Mouse (Mus musculus) cortical plate, adult 2 months (tissue): Measurements from ENCODE around the gene Dgkg. TPM values are rescaled to one million over a fixed set of nuclear protein-coding genes. Genes with fewer than 3 reads are reported as not detected.

ENCODE experiments used
- H3K27ac ChIP-seq: fragments of 200-500 bp; 2 replicates; pipeline ENCODE4 v1.5.1; 2012; ENCODE audit warnings: low read length, control low read depth, inconsistent platforms; ENCODE audit not compliant: insufficient read depth
- H3K4me1 ChIP-seq: fragments of 200-500 bp; 2 replicates; pipeline ENCODE4 v1.6.1; 2011; ENCODE audit warnings: low read length; ENCODE audit not compliant: control insufficient read depth, insufficient read depth
- H3K4me3 ChIP-seq: fragments of 200-500 bp; 2 replicates; pipeline ENCODE4 v1.5.1; 2011; ENCODE audit warnings: mild to moderate bottlenecking, low read length, control low read depth; ENCODE audit not compliant: insufficient read depth
- CTCF ChIP-seq: fragments of 200-500 bp; IDR thresholded peaks from 2 replicates; pipeline ENCODE4 v1.5.1; 2011; ENCODE audit warnings: mild to moderate bottlenecking, control low read depth, low read length; ENCODE audit not compliant: insufficient read depth; ENCODE audit errors: extremely low read depth
- POLR2A ChIP-seq: fragments of 200-500 bp; IDR thresholded peaks from 2 replicates; pipeline ENCODE4 v1.6.1; 2011; ENCODE audit warnings: mild to moderate bottlenecking, low read length, control low read depth; ENCODE audit not compliant: insufficient read depth; ENCODE audit errors: extremely low read depth
- polyA plus RNA-seq: library from polyadenylated mRNA; depleted of rRNA; stranded (reverse); fragments of >200 nt; gene quantifications from 2 replicates; pipeline ENCODE4 v1.2.3, GENCODE M21; 2012; rRNA removed

Gene Dgkg
- 14.0 and 18.8 TPM in 2 replicates for polyA plus RNA-seq

- Histone ChIP-seq H3K4me3 (peak within 1 kb of the TSS; percentile 99), H3K27ac (peak within 1 kb of the TSS; percentile 79), H3K4me1 (peaks cover 2% of the 10 kb centered on the region; the same call in 1 of the 2 replicates)
- TF ChIP-seq POLR2A: 0 out of 2 replicates have a peak, but pooled peaks have one; percentile 54
- no peak for TF ChIP-seq CTCF
Observed at GRCm38 (mm10) chr16:22656533-22657444, at the start of gene Dgkg. Gene Dgkg, minus strand, starts transcription at chr16:22657221.

- TF ChIP-seq POLR2A: no peak
- no peak for TF ChIP-seq CTCF
- no peaks in the 10 kb centered on the region for H3K4me1 ChIP-seq
- H3K27ac ChIP-seq: no peak overlapping the region
- H3K4me3 ChIP-seq: no peak overlapping the region
Observed at GRCm38 (mm10) chr16:22704946-22705345, 47.9 kb upstream of the Dgkg start.

- H3K4me1 ChIP-seq: no peaks in the 10 kb centered on the region
- TF ChIP-seq CTCF: no peak
- no peak for TF ChIP-seq POLR2A
- no peak overlapping the region for H3K27ac ChIP-seq
- no peak overlapping the region for H3K4me3 ChIP-seq
Observed at GRCm38 (mm10) chr16:22704136-22704535, 47.1 kb upstream of the Dgkg start.

GRCm38 (mm10) chr16:22698846-22699760 is 42.1 kb upstream of the Dgkg start:
- no peaks in the 10 kb centered on the region for H3K4me1 ChIP-seq
- TF ChIP-seq POLR2A: no peak
- no peak for TF ChIP-seq CTCF
- no peak overlapping the region for H3K27ac ChIP-seq
- H3K4me3 ChIP-seq: no peak overlapping the region

- H3K4me3 ChIP-seq: no peak overlapping the region
- no peak for TF ChIP-seq CTCF
- TF ChIP-seq POLR2A: no peak
- no peaks in the 10 kb centered on the region for H3K4me1 ChIP-seq
- H3K27ac ChIP-seq: no peak overlapping the region
Observed at GRCm38 (mm10) chr16:22698101-22698500, 41.1 kb upstream of the Dgkg start.

- TF ChIP-seq POLR2A (no peak), CTCF (no peak)
Observed at GRCm38 (mm10) chr16:22689622-22690021, 32.6 kb upstream of the Dgkg start.

GRCm38 (mm10) chr16:22687711-22688230 is 30.8 kb upstream of the Dgkg start:
- Histone ChIP-seq H3K27ac (no peak overlapping the region), H3K4me3 (no peak overlapping the region), H3K4me1 (peaks cover 5% of the 10 kb centered on the region; the same call in 1 of the 2 replicates)
- TF ChIP-seq POLR2A (no peak), CTCF (no peak)

More at GRCm38 (mm10) chr16:22689622-22690021, 32.6 kb upstream of the Dgkg start:
- no peak overlapping the region for H3K27ac ChIP-seq
- peaks cover 5% of the 10 kb centered on the region; the same call in 1 of the 2 replicates for H3K4me1 ChIP-seq
- no peak overlapping the region for H3K4me3 ChIP-seq

- H3K4me3 ChIP-seq: no peak overlapping the region
- TF ChIP-seq POLR2A (no peak), CTCF (no peak)
- no peak overlapping the region for H3K27ac ChIP-seq
- H3K4me1 ChIP-seq: peaks cover 7% of the 10 kb centered on the region
Observed at GRCm38 (mm10) chr16:22683605-22684004, 26.6 kb upstream of the Dgkg start.

GRCm38 (mm10) chr16:22682727-22683126 is 25.7 kb upstream of the Dgkg start:
- TF ChIP-seq CTCF (no peak), POLR2A (no peak)
- Histone ChIP-seq H3K4me3 (no peak overlapping the region), H3K4me1 (peaks cover 3% of the 10 kb centered on the region), H3K27ac (no peak overlapping the region)
